Mouse (Mus musculus) cerebellum, postnatal 10 days (tissue): ENCODE results near the gene Tgfbr3l.
"Not testable (repeated sequence)": the region's sequence is repeated elsewhere in the genome, so short reads cannot be mapped to it uniquely, and the experiment has no call there.

Experiments
- DNase-seq, 2 experiments: peaks; one replicate each; pipeline ENCODE4 v3.0.0; 2021; ENCODE audit warnings: mixed read lengths in 2 of 2

The Tgfbr3l gene

DNA sequence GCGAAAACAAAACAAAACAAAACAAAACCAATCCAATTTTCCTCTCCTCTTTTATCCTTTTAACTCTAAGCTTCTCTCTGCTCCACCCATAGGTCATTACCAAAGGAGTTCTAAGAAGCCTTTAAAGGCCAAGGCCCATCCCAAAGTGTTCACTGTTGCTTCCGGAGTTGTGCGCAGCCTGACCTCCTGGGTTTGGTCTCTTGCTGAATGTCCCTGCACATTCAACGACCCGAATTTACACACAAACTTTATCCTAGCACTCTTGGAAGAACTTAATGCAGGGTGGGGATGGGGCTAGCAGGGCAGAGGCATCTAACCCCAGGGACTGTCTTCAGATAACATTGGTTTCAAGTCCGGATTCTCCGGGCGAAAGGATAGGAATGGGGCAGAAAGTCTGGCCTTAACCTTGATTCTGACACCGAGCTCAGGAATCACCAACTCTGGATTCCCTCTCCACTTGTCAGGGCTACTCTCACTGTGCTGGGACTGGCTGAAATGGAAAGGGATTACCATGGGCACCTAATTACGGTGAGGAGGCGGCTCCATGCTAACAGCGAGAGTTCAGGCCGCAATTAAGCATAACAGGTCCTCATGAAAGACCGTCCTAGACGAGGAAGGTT is 10.1 kb upstream of the Tgfbr3l start:
- no peak for DNase-seq

DNA sequence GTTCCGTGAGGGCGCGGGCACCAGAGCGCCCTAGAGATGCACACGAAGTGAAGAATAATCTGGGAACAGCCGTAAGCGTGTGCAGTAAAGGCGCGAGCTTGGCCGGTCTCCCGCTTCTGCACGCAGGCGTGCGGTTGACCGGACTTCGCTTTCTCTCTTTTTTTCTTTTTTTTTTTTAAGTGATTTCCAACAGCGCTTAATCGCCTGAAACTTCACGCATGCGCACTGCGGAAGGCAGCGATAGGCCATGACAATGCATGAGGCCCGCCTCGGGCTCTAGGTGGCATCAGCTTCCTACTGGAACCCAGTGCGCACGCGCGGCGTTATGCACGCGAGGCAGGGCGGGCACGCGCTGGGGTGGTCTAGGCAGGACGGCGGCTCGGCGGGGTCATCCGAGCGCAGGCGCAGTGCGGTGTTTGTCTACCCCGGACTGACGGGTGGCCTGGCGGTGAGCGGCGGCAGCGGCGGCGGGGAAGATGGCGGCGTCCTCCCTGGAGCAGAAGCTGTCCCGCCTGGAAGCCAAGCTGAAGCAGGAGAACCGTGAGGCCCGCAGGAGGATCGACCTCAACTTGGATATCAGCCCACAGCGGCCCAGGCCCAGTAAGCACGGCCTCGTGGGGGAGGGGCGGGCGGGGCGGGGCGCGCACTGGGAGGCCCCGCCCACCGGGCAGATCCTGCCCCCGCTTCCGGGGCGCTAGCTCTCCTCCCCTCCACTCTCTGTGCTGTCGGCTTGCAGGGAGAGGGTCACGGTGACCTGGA is 9.4 kb upstream of the Tgfbr3l start, which contains the start of the genes Map2k7 and Gm49320:
Gene Map2k7, plus strand, starts transcription at position 307 of the 759 bp plus-strand sequence.
Gene Gm49320, plus strand, starts transcription at position 432 of the 759 bp plus-strand sequence.
- DNase-seq, result peak; percentile 100

DNA sequence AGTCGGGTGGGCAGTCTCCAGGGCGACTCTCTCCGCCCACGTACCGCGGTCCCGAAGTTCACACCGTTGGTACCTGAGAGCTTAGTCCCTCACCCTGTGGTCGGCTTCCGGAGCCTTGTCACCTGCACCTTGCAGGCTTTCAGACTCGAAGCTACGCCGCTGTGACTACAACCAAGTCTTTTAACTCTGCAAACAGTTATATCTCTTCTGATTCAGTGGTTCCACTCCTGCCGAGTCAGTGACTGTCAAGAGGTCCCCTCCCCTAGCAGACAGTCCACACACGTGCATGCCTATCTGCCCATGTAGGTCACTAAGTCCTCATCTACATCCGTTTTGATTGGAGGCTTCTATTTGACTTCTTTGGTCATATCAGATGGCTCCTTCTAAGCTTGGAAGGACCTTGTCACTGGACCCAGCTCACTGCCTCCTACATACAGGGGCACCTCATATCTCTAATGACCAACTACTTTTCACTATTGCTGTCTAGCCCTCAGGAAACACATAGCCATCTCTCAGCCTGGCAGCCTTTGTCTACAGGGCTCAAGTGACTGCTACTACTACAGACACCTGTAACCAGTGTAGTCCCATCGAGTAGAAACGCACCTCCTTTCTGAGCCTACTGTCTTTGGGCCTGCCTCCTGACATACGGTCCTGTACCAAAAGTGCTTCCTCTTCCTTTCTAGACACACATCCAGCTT is 8.7 kb upstream of the Tgfbr3l start:
- DNase-seq, result no peak

GRCm38 (mm10) chr8:4245061-4245460 is 3.0 kb upstream of the Tgfbr3l start:
- DNase-seq, result no peak

GRCm38 (mm10) chr8:4245737-4246136 is 2.3 kb upstream of the Tgfbr3l start:
- DNase-seq, result peak in 1 of 2 experiments; percentile 50

GRCm38 (mm10) chr8:4247241-4247640 is 773 bp upstream of the Tgfbr3l start:
- no peak for DNase-seq

DNA sequence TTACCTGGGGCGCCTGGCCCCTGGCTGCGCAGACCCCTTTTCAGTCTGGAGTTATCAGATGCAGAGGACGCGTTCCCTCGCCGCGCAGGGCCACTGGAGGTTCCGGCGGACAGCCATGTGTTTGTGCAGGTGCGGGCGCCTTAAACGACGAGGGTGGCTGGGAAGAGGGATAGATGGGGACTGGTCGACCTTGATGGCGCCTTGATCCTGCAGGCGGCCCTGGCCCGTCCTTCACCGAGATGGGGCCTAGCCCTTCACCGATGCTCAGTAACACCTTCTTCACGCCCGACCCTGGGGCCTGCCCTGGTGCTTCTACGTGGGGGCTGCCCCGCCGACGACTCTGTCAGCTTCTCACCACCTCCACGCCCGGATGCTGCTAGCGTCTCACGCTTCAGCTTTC is 1.2 kb downstream of the Tgfbr3l start:
- DNase-seq, result no peak

GRCm38 (mm10) chr8:4250306-4250970 is 2.4 kb downstream of the Tgfbr3l start:
- peak; percentile 93 to 95 for DNase-seq

DNA sequence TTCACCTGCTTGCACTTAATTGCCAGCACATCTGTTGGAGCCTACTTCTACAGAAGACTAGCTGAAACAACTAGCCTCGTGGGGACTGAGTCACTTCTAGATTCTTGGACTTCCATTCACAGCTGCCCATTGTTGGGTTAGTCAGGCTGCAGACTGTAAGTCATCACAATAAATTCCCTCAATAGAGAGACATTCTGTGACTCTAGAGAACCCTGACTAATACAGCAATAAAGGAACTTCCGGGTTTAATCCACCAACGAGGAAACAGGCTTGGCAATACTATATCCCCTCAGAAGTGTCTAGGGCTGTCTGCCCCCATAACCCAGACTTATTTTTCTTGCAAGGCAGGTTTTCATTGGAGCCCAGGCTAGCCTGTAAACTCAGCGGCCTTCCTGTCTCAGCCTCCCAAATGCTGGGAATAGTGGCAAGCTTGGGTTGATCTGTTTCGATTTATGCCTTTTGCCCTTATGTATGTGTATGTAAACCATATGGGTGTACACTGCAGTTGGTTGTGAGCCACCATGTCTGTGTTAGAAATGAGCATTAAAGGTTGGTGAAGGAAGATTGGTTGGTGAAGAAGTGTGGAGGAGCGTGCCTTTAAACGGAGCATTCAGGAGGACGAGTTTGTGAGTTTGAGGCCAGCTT is 4.2 kb downstream of the Tgfbr3l start:
- no peak for DNase-seq

- peak; percentile 98 for DNase-seq
Observed at GRCm38 (mm10) chr8:4252934-4253841, 5.2 kb downstream of the Tgfbr3l start, which contains the start of gene Snapc2. Gene Snapc2, plus strand, starts transcription at chr8:4253080.

DNA sequence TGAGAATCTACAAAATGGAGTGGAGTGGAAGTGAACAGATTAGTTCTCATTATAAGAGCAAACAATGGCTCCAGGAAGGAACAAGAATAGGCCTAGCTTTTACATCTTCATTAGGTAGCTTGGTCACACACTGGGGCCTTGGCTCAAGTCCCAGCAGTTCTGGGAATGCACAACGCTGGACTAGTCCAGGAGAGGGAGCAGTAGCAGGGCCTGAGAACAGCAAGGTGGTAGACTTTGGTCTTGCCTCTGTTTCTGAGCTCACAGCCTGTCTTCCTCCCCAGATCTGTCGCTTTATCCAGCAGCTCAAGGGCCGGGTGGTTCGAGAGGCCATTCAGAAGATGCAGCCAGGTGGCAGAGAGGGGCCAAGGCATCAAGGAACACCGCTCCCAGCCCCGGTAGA is 6.0 kb downstream of the Tgfbr3l start:
- DNase-seq, result peak; percentile 94 to 95

DNA sequence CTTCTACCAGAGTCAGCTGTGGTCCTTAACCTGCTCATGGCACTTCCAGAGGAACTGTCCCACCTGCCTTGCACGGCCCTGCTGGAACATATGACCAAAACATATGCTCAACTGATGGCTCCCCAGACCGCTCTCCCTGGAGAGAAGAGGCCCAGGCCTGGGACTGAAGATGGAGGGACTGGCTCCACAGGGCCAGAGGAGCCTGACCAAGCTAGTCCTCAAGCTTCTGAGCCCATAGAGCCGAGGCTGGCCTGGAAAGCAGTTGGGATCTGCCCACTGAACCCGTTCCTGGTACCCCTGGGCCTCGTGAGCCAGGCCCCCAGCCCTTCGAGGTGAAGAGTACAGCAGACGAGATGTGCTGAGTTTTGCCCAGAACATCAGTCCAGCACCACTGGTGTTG is 7.5 kb downstream of the Tgfbr3l start:
- DNase-seq, result not testable (repeated sequence)

DNA sequence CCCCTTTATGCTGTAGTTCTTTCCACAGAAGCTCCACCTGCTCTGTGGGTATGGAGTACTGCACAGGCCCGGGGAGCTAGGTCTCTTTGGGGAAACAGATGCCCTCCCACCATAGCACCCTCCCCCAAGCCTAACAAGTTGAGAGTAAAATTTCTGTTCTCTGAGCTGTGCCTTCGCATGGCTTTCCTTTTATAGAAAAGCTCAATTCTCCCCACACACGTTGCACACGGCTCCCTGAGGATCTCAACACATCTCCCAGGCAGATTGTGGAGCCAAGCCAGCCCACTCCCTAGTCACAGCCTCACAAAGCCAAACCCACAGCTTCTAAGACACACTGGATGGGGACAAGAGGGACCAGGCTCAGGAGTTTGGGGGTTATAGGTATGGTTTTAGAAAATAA is 8.9 kb downstream of the Tgfbr3l start:
- no peak for DNase-seq

DNA sequence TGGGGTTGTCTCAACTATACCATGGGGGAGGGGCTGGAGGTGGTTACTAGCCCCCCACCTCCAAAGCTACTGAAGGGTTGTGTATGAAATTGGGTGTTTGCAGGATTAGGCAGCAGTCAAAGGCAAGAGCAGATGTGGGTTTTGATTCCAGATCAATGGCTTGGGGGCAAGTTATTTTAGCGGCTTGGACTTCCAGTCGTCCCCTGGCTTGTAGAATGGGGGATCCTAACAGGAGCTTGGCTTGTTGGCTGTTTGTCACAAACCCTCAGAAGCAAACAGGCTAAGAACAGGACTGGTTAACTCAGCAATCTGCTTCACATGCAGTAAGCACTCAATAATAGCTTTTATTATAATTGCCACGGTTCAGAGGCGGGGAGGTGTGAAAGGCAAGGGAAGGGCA is 9.3 kb downstream of the Tgfbr3l start:
- no peak for DNase-seq

GRCm38 (mm10) chr8:4258233-4258632 is 10.2 kb downstream of the Tgfbr3l start:
- DNase-seq, result peak; percentile 93 to 94

DNA sequence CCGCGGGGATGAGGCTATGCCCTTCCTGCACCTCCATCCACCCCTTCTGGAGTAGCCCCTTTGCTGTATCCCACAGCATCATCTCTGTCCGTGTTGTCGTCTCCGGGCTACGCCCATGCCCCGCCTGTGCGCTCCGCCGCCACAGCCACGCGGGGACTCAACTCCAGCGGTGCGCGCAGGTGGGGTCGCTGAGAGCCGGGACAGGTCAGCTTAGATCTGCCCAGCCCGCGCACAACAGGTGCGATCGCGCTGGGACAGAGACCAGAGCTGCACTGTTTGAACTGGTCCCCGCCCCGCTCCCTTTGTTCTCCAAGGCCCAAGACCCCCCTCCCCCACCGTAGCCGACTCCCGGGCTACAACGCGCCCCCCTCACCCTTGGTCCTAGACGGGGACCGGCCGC is 10.7 kb downstream of the Tgfbr3l start:
- DNase-seq, result peak in 1 of 2 experiments; percentile 86

- peak; percentile 96 to 99 for DNase-seq
Observed at GRCm38 (mm10) chr8:4259125-4259804, 11.3 kb downstream of the Tgfbr3l start, which contains the start of gene Ctxn1. Gene Ctxn1, minus strand, starts transcription at chr8:4259274.

DNA sequence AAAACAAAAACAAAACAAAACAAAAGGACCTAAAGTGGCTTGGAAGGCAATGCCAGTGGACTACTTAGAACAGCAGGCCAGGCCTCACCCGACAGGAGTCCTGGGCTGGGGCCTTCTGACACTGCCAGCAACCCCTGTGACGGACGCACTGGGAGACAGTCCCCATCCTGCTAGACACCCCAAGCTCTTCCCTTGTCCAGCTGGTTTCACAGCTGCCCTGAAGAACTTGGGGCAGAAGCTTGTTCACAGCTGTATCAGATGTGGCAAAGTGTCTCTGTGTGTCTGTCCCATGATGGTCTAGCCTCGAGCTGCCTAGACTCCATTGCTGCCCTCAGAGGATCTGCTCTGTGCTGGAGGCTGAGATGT is 11.8 kb downstream of the Tgfbr3l start:
- DNase-seq, result no peak

GRCm38 (mm10) chr8:4263105-4263791 is 15.2 kb downstream of the Tgfbr3l start:
- DNase-seq, result no peak
